ENCODE assay signal across 9 mouse cellular contexts in the genomic region with DNA sequence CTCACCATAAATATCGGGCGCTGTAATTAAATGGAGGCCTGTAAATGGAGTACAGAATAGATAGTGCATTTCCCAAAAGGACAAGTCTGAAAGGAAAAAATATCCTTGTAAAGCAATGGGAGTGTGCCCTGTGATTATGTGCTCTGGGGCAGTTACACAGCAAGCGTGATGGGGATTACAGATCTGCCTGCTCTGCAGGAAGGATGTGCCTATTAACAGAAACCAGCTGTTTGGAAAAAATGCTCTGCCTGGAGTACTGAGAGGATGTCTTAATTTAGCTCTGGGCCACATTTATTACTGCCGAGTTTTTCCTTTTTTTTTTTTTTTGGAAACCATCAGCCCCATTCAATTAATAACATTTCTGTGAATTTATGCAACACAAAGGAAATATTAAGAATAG.
DNase-seq lines count a peak whose midpoint lies in the region; ATAC-seq lines count a peak whose summit lies in the region.
"Had no signal": no experiment of that assay in that cellular context is flagged by ENCODE, and none has a peak within 500 bp of the region (broad histone marks: within the 10 kb centered on the region; RNA-seq: fewer than 3 reads in every experiment).

No protein-coding gene starts in this region.

- WGBS in intestine, embryonic 15.5 days: 53% methylated on average over 4 of the region's 4 CpGs
- 53% methylated on average over 4 of the region's 4 CpGs for WGBS in intestine, embryonic 16.5 days

- no peak overlapping the region for H3K4me3 ChIP-seq in intestine, embryonic 15.5 days (replicated peaks)
- H3K4me3 ChIP-seq in intestine, embryonic 16.5 days (ENCODE audit: low read length): no peak overlapping the region

- peak; percentile 26 for DNase-seq in embryo, embryonic 10.5 days (ENCODE audit: low spot score)
- DNase-seq in forelimb bud, embryonic 11.5 days (ENCODE audit: low read depth, low spot score): peak; percentile 7
- peak; percentile 28 for DNase-seq in mesoderm, embryonic 11.5 days (ENCODE audit: low read depth, low spot score)
- no peak for DNase-seq in cerebellum, adult 11-12 months
- no peak for DNase-seq in urinary bladder, postnatal 36 days (ENCODE audit: low spot score in 2 of 2)
- DNase-seq: gastrocnemius, postnatal 36 days; thymus, postnatal 4 days had no signal

- H3K36me3 ChIP-seq in intestine, embryonic 15.5 days: no peaks in the 10 kb centered on the region
- no peaks in the 10 kb centered on the region for H3K36me3 ChIP-seq in intestine, embryonic 16.5 days (ENCODE audit: control insufficient read depth, insufficient read depth, low read length)

- H3K4me1 ChIP-seq in intestine, embryonic 15.5 days (replicated peaks): no peaks in the 10 kb centered on the region
- no peaks in the 10 kb centered on the region for H3K4me1 ChIP-seq in intestine, embryonic 16.5 days (ENCODE audit: control insufficient read depth, insufficient read depth, low read length)

- H3K27ac ChIP-seq in intestine, embryonic 15.5 days: no peak overlapping the region
- no peak overlapping the region for H3K27ac ChIP-seq in intestine, embryonic 16.5 days (ENCODE audit: low read length)

- H3K9me3 ChIP-seq in intestine, embryonic 15.5 days: no peaks in the 10 kb centered on the region
- no peaks in the 10 kb centered on the region for H3K9me3 ChIP-seq in intestine, embryonic 16.5 days (ENCODE audit: control insufficient read depth, low read length)

- 0 out of 2 replicates have a peak, but pooled peaks have one; percentile 23 for ATAC-seq in intestine, embryonic 15.5 days
- no peak for ATAC-seq in intestine, embryonic 16.5 days

- no peaks in the 10 kb centered on the region for H3K27me3 ChIP-seq in intestine, embryonic 15.5 days (replicated peaks)
- H3K27me3 ChIP-seq in intestine, embryonic 16.5 days (replicated peaks; ENCODE audit: control insufficient read depth, insufficient read depth, low read length): no peaks in the 10 kb centered on the region

- no peak overlapping the region for H3K4me2 ChIP-seq in intestine, embryonic 15.5 days (replicated peaks)
- no peak overlapping the region for H3K4me2 ChIP-seq in intestine, embryonic 16.5 days (ENCODE audit: low read depth, low read length)

- H3K9ac ChIP-seq in intestine, embryonic 15.5 days: no peak overlapping the region
- no peak overlapping the region for H3K9ac ChIP-seq in intestine, embryonic 16.5 days (ENCODE audit: low read depth, low read length)

Comparison
In these comparisons a context has a peak if more than half of its experiments do, and no peak if none do; other contexts are left out.
1. DNase-seq: peak in embryo, embryonic 10.5 days (single experiment), forelimb bud, embryonic 11.5 days (single experiment) and mesoderm, embryonic 11.5 days (single experiment); none in cerebellum, adult 11-12 months (single experiment) and urinary bladder, postnatal 36 days (0 of 2).